Mouse (Mus musculus): ENCODE data around the gene Tcam1. TPM values are rescaled to one million over a fixed set of nuclear protein-coding genes. Genes with fewer than 3 reads are reported as not detected.
"Not testable (repeated sequence)": the region's sequence is repeated elsewhere in the genome, so short reads cannot be mapped to it uniquely, and the experiment has no call there.

Gene Tcam1
- total RNA-seq (2021), result under 1 TPM in 1 of 2 experiments, not detected in 1; 0.08 TPM
- long read RNA-seq, experiment 1, result 0 reads
- long read RNA-seq, experiment 2, result 0 reads

GRCm38 (mm10) chr11:106276454-106276853, at the start of gene Tcam1:
Tcam1 (plus strand) TSS chr11:106276672.
- DNase-seq, result peak; percentile 87

- DNase-seq, result not testable (repeated sequence)
These were observed 42.5 kb upstream of the Tcam1 start for GRCm38 (mm10) chr11:106233978-106234377.

- DNase-seq, result no peak
These were observed 29.6 kb upstream of the Tcam1 start for GRCm38 (mm10) chr11:106246834-106247233.

- no peak for DNase-seq
These were observed 27.1 kb upstream of the Tcam1 start for GRCm38 (mm10) chr11:106249326-106249725.

- DNase-seq, result no peak
These were observed 21.7 kb upstream of the Tcam1 start for GRCm38 (mm10) chr11:106254767-106255166.

- no peak for DNase-seq
These were observed 21.3 kb upstream of the Tcam1 start for GRCm38 (mm10) chr11:106255174-106255573.

GRCm38 (mm10) chr11:106255685-106256451, 20.6 kb upstream of the Tcam1 start, which contains the start of the genes Ftsj3 and Psmc5:
Ftsj3 (minus strand) TSS chr11:106256079.
Psmc5 (plus strand) TSS chr11:106256154.
- DNase-seq, result peak; percentile 93

- DNase-seq, result no peak
These were observed 19.7 kb upstream of the Tcam1 start for GRCm38 (mm10) chr11:106256775-106257174.

- DNase-seq, result peak; percentile 3
These were observed 15.5 kb upstream of the Tcam1 start for GRCm38 (mm10) chr11:106260826-106261450.

- no peak for DNase-seq
These were observed 12.5 kb upstream of the Tcam1 start for GRCm38 (mm10) chr11:106263963-106264362.

- no peak for DNase-seq
These were observed 11.5 kb upstream of the Tcam1 start for GRCm38 (mm10) chr11:106264988-106265387.

- DNase-seq, result no peak
These were observed 10.9 kb upstream of the Tcam1 start for GRCm38 (mm10) chr11:106265570-106265969.

- no peak for DNase-seq
These were observed 10.0 kb upstream of the Tcam1 start for GRCm38 (mm10) chr11:106266431-106266830.

- DNase-seq, result peak; percentile 65
These were observed 9.1 kb upstream of the Tcam1 start for GRCm38 (mm10) chr11:106267311-106267852.

- DNase-seq, result no peak
These were observed 8.6 kb upstream of the Tcam1 start for GRCm38 (mm10) chr11:106267871-106268270.

- peak; percentile 96 for DNase-seq
These were observed 8.0 kb upstream of the Tcam1 start for GRCm38 (mm10) chr11:106268326-106269059.

GRCm38 (mm10) chr11:106269060-106269431, 7.4 kb upstream of the Tcam1 start:
- DNase-seq, result peak; percentile 57

GRCm38 (mm10) chr11:106271131-106271793, 5.2 kb upstream of the Tcam1 start:
- DNase-seq, result peak; percentile 49

- DNase-seq, result no peak
These were observed 4.5 kb upstream of the Tcam1 start for GRCm38 (mm10) chr11:106271794-106272643.

- peak; percentile 100 for DNase-seq
These were observed 3.7 kb upstream of the Tcam1 start, which contains the start of gene Smarcd2 for GRCm38 (mm10) chr11:106272644-106273310. Smarcd2 (minus strand) TSS chr11:106272972.
